Mouse (Mus musculus) liver, adult 2 months (tissue): ENCODE data around the gene Tubgcp2. TPM values are rescaled to one million over a fixed set of nuclear protein-coding genes. Genes with fewer than 3 reads are reported as not detected.

Experiments
- DNase-seq: peaks from one replicate; pipeline ENCODE4 v3.0.0-alpha.2; 2011; ENCODE audit warnings: low read depth, low spot score; ENCODE audit errors: extremely low read depth
- H3K27ac ChIP-seq: fragments of 200-500 bp; replicated peaks from 2 replicates; pipeline ENCODE4 v1.5.1; 2012; ENCODE audit warnings: low read depth, mild to moderate bottlenecking, control low read depth, inconsistent platforms, low read length; ENCODE audit not compliant: insufficient read depth
- H3K27me3 ChIP-seq: fragments of 200-500 bp; 2 replicates; pipeline ENCODE4 v1.6.1; 2012; ENCODE audit warnings: mild to moderate bottlenecking, moderate library complexity, low read length, inconsistent platforms; ENCODE audit not compliant: control insufficient read depth, insufficient read depth
- H3K36me3 ChIP-seq: fragments of 200-500 bp; 2 replicates; pipeline ENCODE4 v1.6.1; 2012; ENCODE audit warnings: low read length, inconsistent platforms; ENCODE audit not compliant: control insufficient read depth, insufficient read depth
- H3K4me1 ChIP-seq: fragments of 200-500 bp; 2 replicates; pipeline ENCODE4 v1.6.1; 2011; ENCODE audit warnings: low read length; ENCODE audit not compliant: control insufficient read depth, insufficient read depth
- H3K4me3 ChIP-seq: fragments of 200-500 bp; 2 replicates; pipeline ENCODE4 v1.5.1; 2011; ENCODE audit warnings: low read depth, mild to moderate bottlenecking, control low read depth, low read length, moderate library complexity; ENCODE audit not compliant: insufficient read depth
- H3K79me2 ChIP-seq: fragments of 200-500 bp; 2 replicates; pipeline ENCODE4 v1.6.1; 2012; ENCODE audit warnings: inconsistent platforms, mild to moderate bottlenecking, low read length, moderate library complexity; ENCODE audit not compliant: control insufficient read depth, insufficient read depth
- H3K9ac ChIP-seq: fragments of 200-500 bp; 2 replicates; pipeline ENCODE4 v1.6.1; 2012; ENCODE audit warnings: low read depth, mild to moderate bottlenecking, control low read depth, inconsistent platforms, low read length
- CTCF ChIP-seq: fragments of 200-500 bp; IDR thresholded peaks from 2 replicates; pipeline ENCODE4 v1.5.1; 2011; ENCODE audit warnings: low read depth, low read length, control low read depth
- POLR2A ChIP-seq: fragments of 200-500 bp; IDR thresholded peaks from 2 replicates; pipeline ENCODE4 v1.6.1; 2011; ENCODE audit warnings: low read length, control low read depth; ENCODE audit not compliant: insufficient read depth; ENCODE audit errors: extremely low read depth
- WGBS: fragments of 180-500 bp; shearing (Covaris S2); methylation state at CpG from one replicate; pipeline ENCODE4 v1.1.7; 2018; 5-methylcytosine and 5-hydroxymethylcytosine counted together
- polyA plus RNA-seq: library from polyadenylated mRNA; depleted of rRNA; stranded (reverse); fragments of >200 nt; gene quantifications from 2 replicates; pipeline ENCODE4 v1.2.3, GENCODE M21; 2012
- total RNA-seq: library from RNA; depleted of rRNA; stranded (reverse); fragments of >200 nt; gene quantifications from 2 replicates; pipeline ENCODE4 v1.2.3, GENCODE M21; 2014

Tubgcp2 gene
- total and polyA plus RNA-seq, 2 experiments = 11.8 to 12.4 TPM

- H3K4me1 ChIP-seq = no peaks in the 10 kb centered on the region
- H3K36me3 ChIP-seq = no peaks in the 10 kb centered on the region
- 29% methylated on average over 4 of the region's 4 CpGs for WGBS
- no peak overlapping the region for H3K9ac ChIP-seq
- H3K27ac ChIP-seq = no peak overlapping the region
- H3K4me3 ChIP-seq = no peak overlapping the region
- no peak for TF ChIP-seq CTCF
- no peak for TF ChIP-seq POLR2A
- H3K79me2 ChIP-seq = no peaks in the 10 kb centered on the region
- DNase-seq = no peak
- H3K27me3 ChIP-seq = no peaks in the 10 kb centered on the region
Observed at GRCm38 (mm10) chr7:139967175-139967574, 69.3 kb downstream of the Tubgcp2 start.

GRCm38 (mm10) chr7:139963814-139964213, 72.7 kb downstream of the Tubgcp2 start:
- H3K4me1 ChIP-seq = no peaks in the 10 kb centered on the region
- H3K36me3 ChIP-seq = no peaks in the 10 kb centered on the region
- H3K4me3 ChIP-seq = no peak overlapping the region
- TF ChIP-seq POLR2A (no peak), CTCF (no peak)
- H3K27ac ChIP-seq = no peak overlapping the region
- 51% methylated on average over 4 of the region's 4 CpGs for WGBS
- no peaks in the 10 kb centered on the region for H3K79me2 ChIP-seq
- no peak for DNase-seq
- H3K27me3 ChIP-seq = no peaks in the 10 kb centered on the region
- no peak overlapping the region for H3K9ac ChIP-seq

- TF ChIP-seq CTCF (no peak), POLR2A (no peak)
- Histone ChIP-seq H3K4me3 (no peak overlapping the region), H3K27me3 (no peaks in the 10 kb centered on the region), H3K79me2 (no peaks in the 10 kb centered on the region), H3K36me3 (no peaks in the 10 kb centered on the region), H3K9ac (no peak overlapping the region), H3K27ac (no peak overlapping the region), H3K4me1 (no peaks in the 10 kb centered on the region)
- WGBS = 83% methylated on average over 10 of the region's 10 CpGs
- no peak for DNase-seq
Observed at GRCm38 (mm10) chr7:139961141-139961540, 75.3 kb downstream of the Tubgcp2 start.

DNA sequence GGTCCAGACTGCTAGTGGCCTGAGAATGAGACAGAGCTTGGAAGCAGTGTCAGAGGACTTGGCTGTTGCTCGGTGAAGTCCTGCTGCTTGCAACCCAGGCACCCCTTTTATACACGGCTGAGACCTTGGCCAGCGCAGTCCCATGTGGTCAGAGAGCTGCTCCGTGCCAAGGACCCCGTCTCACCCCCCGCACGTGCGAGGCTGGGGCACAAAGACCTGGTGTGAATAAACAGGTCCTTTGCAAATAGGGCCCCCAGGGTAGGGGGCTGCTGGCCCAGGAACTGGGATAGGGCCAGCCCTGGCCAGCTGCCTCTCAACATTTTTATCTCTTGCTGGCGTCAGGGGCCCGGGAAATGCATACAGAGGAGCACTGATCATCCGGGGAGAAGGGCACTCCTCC, 78.5 kb downstream of the Tubgcp2 start:
- H3K36me3 ChIP-seq = no peaks in the 10 kb centered on the region
- H3K4me1 ChIP-seq = no peaks in the 10 kb centered on the region
- 21% methylated on average over 11 of the region's 11 CpGs for WGBS
- no peak overlapping the region for H3K4me3 ChIP-seq
- no peaks in the 10 kb centered on the region for H3K27me3 ChIP-seq
- H3K9ac ChIP-seq = no peak overlapping the region
- DNase-seq = no peak
- no peak overlapping the region for H3K27ac ChIP-seq
- H3K79me2 ChIP-seq = no peaks in the 10 kb centered on the region
- TF ChIP-seq CTCF (no peak), POLR2A (no peak)

GRCm38 (mm10) chr7:139957437-139957836, 79.0 kb downstream of the Tubgcp2 start:
- Histone ChIP-seq H3K79me2 (no peaks in the 10 kb centered on the region), H3K4me3 (no peak overlapping the region), H3K27me3 (no peaks in the 10 kb centered on the region), H3K4me1 (no peaks in the 10 kb centered on the region), H3K36me3 (no peaks in the 10 kb centered on the region), H3K9ac (no peak overlapping the region), H3K27ac (no peak overlapping the region)
- WGBS = 57% methylated on average over 11 of the region's 11 CpGs
- TF ChIP-seq CTCF (no peak), POLR2A (no peak)
- DNase-seq = no peak

DNA sequence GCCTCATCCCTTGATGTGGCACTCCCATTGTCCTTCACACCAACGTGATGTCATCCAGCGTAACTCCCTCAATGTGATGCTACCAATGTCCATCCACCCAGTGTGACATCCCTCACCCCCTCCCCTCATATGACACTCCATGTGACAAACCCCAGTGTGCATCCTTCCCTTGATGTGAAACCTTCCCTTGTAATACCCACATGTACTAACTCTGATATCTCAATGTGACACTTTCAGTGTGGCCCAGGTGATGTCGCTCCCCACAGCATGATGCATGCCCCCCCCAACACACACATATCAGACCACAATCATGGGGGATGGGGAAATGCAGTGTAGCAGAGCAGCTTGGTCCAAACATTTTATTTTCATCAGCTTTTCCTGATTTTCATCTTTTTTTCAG, 79.8 kb downstream of the Tubgcp2 start:
- Histone ChIP-seq H3K9ac (no peak overlapping the region), H3K27ac (no peak overlapping the region), H3K36me3 (no peaks in the 10 kb centered on the region), H3K4me1 (no peaks in the 10 kb centered on the region), H3K27me3 (no peaks in the 10 kb centered on the region), H3K79me2 (no peaks in the 10 kb centered on the region), H3K4me3 (no peak overlapping the region)
- WGBS = 79% methylated on average over 3 of the region's 3 CpGs
- TF ChIP-seq CTCF (no peak), POLR2A (no peak)
- no peak for DNase-seq
